Mouse (Mus musculus) brain, embryonic 14.5 days (tissue): ENCODE results near the gene G6pc3. TPM values are rescaled to one million over a fixed set of nuclear protein-coding genes. Genes with fewer than 3 reads are reported as not detected.

Experiments used
- DNase-seq: peaks from one replicate; pipeline ENCODE4 v3.0.0-alpha.2; 2011; ENCODE audit warnings: low read depth
- CTCF ChIP-seq: fragments of 200-500 bp; IDR thresholded peaks from 2 replicates; pipeline ENCODE4 v1.5.1; 2012; ENCODE audit warnings: inconsistent platforms, mild to moderate bottlenecking, moderate library complexity, borderline replicate concordance; ENCODE audit not compliant: insufficient read depth, insufficient read length; ENCODE audit errors: extremely low read depth
- POLR2A ChIP-seq: fragments of 200-500 bp; IDR thresholded peaks from 2 replicates; pipeline ENCODE4 v1.6.1; 2012; ENCODE audit warnings: mild to moderate bottlenecking, inconsistent platforms, borderline replicate concordance; ENCODE audit not compliant: poor library complexity, insufficient read depth, insufficient read length, severe bottlenecking; ENCODE audit errors: extremely low read depth
- polyA plus RNA-seq: library from polyadenylated mRNA; depleted of rRNA; stranded (reverse); fragments of >200 nt; gene quantifications from 2 replicates; pipeline ENCODE4 v1.2.3, GENCODE M21; 2012; rRNA removed

G6pc3 gene
- polyA plus RNA-seq, 1 experiment = 56.9 TPM

GRCm38 (mm10) chr11:102241246-102241645, 51.8 kb downstream of the G6pc3 start:
- no peak for TF ChIP-seq CTCF
- no peak for TF ChIP-seq POLR2A
- DNase-seq = no peak

- TF ChIP-seq POLR2A (no peak), CTCF (no peak)
- no peak for DNase-seq
These were observed 52.5 kb downstream of the G6pc3 start for GRCm38 (mm10) chr11:102241874-102242273.

Other genes starting within 250 kb of the G6pc3 start
- 0.22 and 0.23 TPM in 2 replicates for gene Sost, start 222.6 kb upstream of the G6pc3 start, polyA plus RNA-seq
- gene Cfap97d1, start 205.3 kb upstream of the G6pc3 start, polyA plus RNA-seq = not detected in 2 replicates
- gene Dusp3, start 202.6 kb upstream of the G6pc3 start, polyA plus RNA-seq = 9.7 and 15.4 TPM in 2 replicates
- 50.9 and 55.3 TPM in 2 replicates for gene Mpp3, start 161.2 kb upstream of the G6pc3 start, polyA plus RNA-seq
- gene Cd300lg, start 148.1 kb upstream of the G6pc3 start, polyA plus RNA-seq = 0.11 and 0.15 TPM in 2 replicates
- gene Mpp2, start 101.1 kb upstream of the G6pc3 start, polyA plus RNA-seq = 49.9 and 51.5 TPM in 2 replicates
- gene Ppy, start 88.3 kb upstream of the G6pc3 start, polyA plus RNA-seq = not detected in 2 replicates
- 1.8 and 4.0 TPM in 2 replicates for gene Pyy, start 81.8 kb upstream of the G6pc3 start, polyA plus RNA-seq
- gene Nags, start 44.1 kb upstream of the G6pc3 start, polyA plus RNA-seq = 0.04 and 0.05 TPM in 2 replicates
- gene Tmem101, start 33.2 kb upstream of the G6pc3 start, polyA plus RNA-seq = 36.3 and 38.6 TPM in 2 replicates
- gene Lsm12, start 4.3 kb upstream of the G6pc3 start, polyA plus RNA-seq = 36.5 and 47.6 TPM in 2 replicates
- gene Hdac5, start 40.5 kb downstream of the G6pc3 start, polyA plus RNA-seq = 147 and 153 TPM in 2 replicates
- gene BC030867, start 59.3 kb downstream of the G6pc3 start, polyA plus RNA-seq = 5.0 and 8.2 TPM in 2 replicates
- gene Asb16, start 79.1 kb downstream of the G6pc3 start, polyA plus RNA-seq = 0.25 and 0.56 TPM in 2 replicates
- gene Tmub2, start 95.3 kb downstream of the G6pc3 start, polyA plus RNA-seq = 74.7 and 88.3 TPM in 2 replicates
- gene Atxn7l3, start 107.0 kb downstream of the G6pc3 start, polyA plus RNA-seq = 116 and 130 TPM in 2 replicates
- 57.7 and 80.5 TPM in 2 replicates for gene Ubtf, start 130.1 kb downstream of the G6pc3 start, polyA plus RNA-seq
- gene Slc4a1, start 176.6 kb downstream of the G6pc3 start, polyA plus RNA-seq = 1.3 and 2.6 TPM in 2 replicates
- 292 and 306 TPM in 2 replicates for gene Rundc3a, start 203.8 kb downstream of the G6pc3 start, polyA plus RNA-seq
- 122 and 129 TPM in 2 replicates for gene Slc25a39, start 218.3 kb downstream of the G6pc3 start, polyA plus RNA-seq
- gene Grn, start 240.7 kb downstream of the G6pc3 start, polyA plus RNA-seq = 33.2 and 53.0 TPM in 2 replicates